Mouse (Mus musculus) thymus, postnatal 10 days (tissue): Measurements from ENCODE around the gene Ikbip.

Experiments
- DNase-seq, 2 experiments: peaks; one replicate each; pipeline ENCODE4 v3.0.0; 2021; ENCODE audit warnings: low spot score in 2 of 2

Ikbip gene

GRCm38 (mm10) chr10:91082550-91083392 is at the start of gene Ikbip, which contains the start of gene Apaf1:
Ikbip (plus strand) TSS chr10:91082940.
Apaf1 (minus strand) TSS chr10:91082770.
- peak; percentile 99 to 100 for DNase-seq

GRCm38 (mm10) chr10:91033942-91034341 is 48.8 kb upstream of the Ikbip start:
- DNase-seq: peak; percentile 26 to 70

GRCm38 (mm10) chr10:91049696-91050095 is 33.0 kb upstream of the Ikbip start:
- DNase-seq: no peak

GRCm38 (mm10) chr10:91051156-91051555 is 31.6 kb upstream of the Ikbip start:
- DNase-seq: no peak

- no peak for DNase-seq
Observed at GRCm38 (mm10) chr10:91052734-91053133, 30.0 kb upstream of the Ikbip start.

- no peak for DNase-seq
Observed at GRCm38 (mm10) chr10:91060742-91061141, 22.0 kb upstream of the Ikbip start.

- DNase-seq: no peak
Observed at GRCm38 (mm10) chr10:91062355-91062754, 20.4 kb upstream of the Ikbip start.

GRCm38 (mm10) chr10:91071768-91072167 is 11.0 kb upstream of the Ikbip start:
- DNase-seq: no peak

GRCm38 (mm10) chr10:91073345-91073744 is 9.4 kb upstream of the Ikbip start:
- no peak for DNase-seq

GRCm38 (mm10) chr10:91076667-91077066 is 6.1 kb upstream of the Ikbip start:
- no peak for DNase-seq

GRCm38 (mm10) chr10:91080540-91080939 is 2.2 kb upstream of the Ikbip start:
- no peak for DNase-seq

- DNase-seq: no peak
Observed at GRCm38 (mm10) chr10:91081959-91082507, 707 bp upstream of the Ikbip start.

GRCm38 (mm10) chr10:91083393-91083927 is 720 bp downstream of the Ikbip start:
- DNase-seq: no peak

- DNase-seq: no peak
Observed at GRCm38 (mm10) chr10:91092812-91093211, 10.1 kb downstream of the Ikbip start.

GRCm38 (mm10) chr10:91094251-91095104 is 11.7 kb downstream of the Ikbip start:
- DNase-seq: no peak

- no peak for DNase-seq
Observed at GRCm38 (mm10) chr10:91098056-91098455, 15.3 kb downstream of the Ikbip start.

GRCm38 (mm10) chr10:91100101-91100500 is 17.4 kb downstream of the Ikbip start:
- no peak for DNase-seq

GRCm38 (mm10) chr10:91101936-91102335 is 19.2 kb downstream of the Ikbip start:
- no peak for DNase-seq

- no peak for DNase-seq
Observed at GRCm38 (mm10) chr10:91102799-91103590, 20.3 kb downstream of the Ikbip start.

- no peak for DNase-seq
Observed at GRCm38 (mm10) chr10:91105981-91106380, 23.2 kb downstream of the Ikbip start.

GRCm38 (mm10) chr10:91109841-91110240 is 27.1 kb downstream of the Ikbip start:
- DNase-seq: no peak
